Mouse (Mus musculus): ENCODE measurements at regions not wholly inside any gene's neighbourhood (a gene's known extent, or its start where the extent isn't known, plus 50 kb on each side); places are given as distances from the start of the nearest gene placed in this dataset.

GRCm38 (mm10) chr17:29775836-29776235, 59.0 kb upstream of the Ccdc167 start:
- H3K9ac ChIP-seq (ENCODE audit: insufficient read depth, low read depth, low read length, poor library complexity, severe bottlenecking) = no peak overlapping the region
- H3K36me3 ChIP-seq (ENCODE audit: control insufficient read depth, insufficient read depth, low read length, poor library complexity, severe bottlenecking) = no peaks in the 10 kb centered on the region
- no peaks in the 10 kb centered on the region for H3K9me3 ChIP-seq (ENCODE audit: control insufficient read depth, insufficient read depth, low read depth, low read length)
- H3K4me1 ChIP-seq (ENCODE audit: control insufficient read depth in 2 of 2, insufficient read depth in 2 of 2, low read length in 2 of 2, poor library complexity in 1 of 2) = no peaks in the 10 kb centered on the region; a peak in 1 of 4 replicates
- TF ChIP-seq HCFC1 (IDR thresholded peaks at IDR 0.05; ENCODE audit: borderline replicate concordance, insufficient read depth, low read length) = no peak
- peak; percentile 37; the same call in 1 of the 2 replicates for TF ChIP-seq ZNF384 (IDR thresholded peaks at IDR 0.05; ENCODE audit: low read depth, low read length)
- H3K27ac ChIP-seq (ENCODE audit: insufficient read depth, low read depth, low read length, poor library complexity, severe bottlenecking) = no peak overlapping the region
- no peak overlapping the region for H3K4me3 ChIP-seq (ENCODE audit: insufficient read depth in 1 of 2, low read depth in 1 of 2, low read length in 2 of 2, poor library complexity in 1 of 2, severe bottlenecking in 1 of 2)
- in situ Hi-C loops (cut with MboI; ENCODE audit: low sequenced_read_pairs in 2 of 2, unreplicated experiment in 2 of 2) = loop anchor here in 1 of 2 experiments (10.0 kb wide), 1 partner anchor 109 kb away; no protein-coding TSS in a partner anchor
- DNase-seq (ENCODE audit: low read depth, low spot score) = no peak

- TF ChIP-seq CHD2 (IDR thresholded peaks at IDR 0.05; ENCODE audit: low read depth, low read length) (no peak), ZNF384 (IDR thresholded peaks at IDR 0.05; ENCODE audit: low read depth, low read length) (no peak), MAFK (IDR thresholded peaks at IDR 0.05; ENCODE audit: insufficient read depth, low read depth, low read length) (no peak), ZC3H11A (IDR thresholded peaks at IDR 0.05; ENCODE audit: borderline replicate concordance, low read depth, low read length) (no peak), HCFC1 (IDR thresholded peaks at IDR 0.05; ENCODE audit: borderline replicate concordance, insufficient read depth, low read length) (no peak)
- in situ Hi-C loops (cut with MboI; ENCODE audit: low sequenced_read_pairs in 2 of 2, unreplicated experiment in 2 of 2) = loop anchor here in 1 of 2 experiments (10.0 kb wide), 1 partner anchor 111 kb away; no protein-coding TSS in a partner anchor
- peaks cover 0 to 14% of the 10 kb centered on the region in 2 experiments; a peak in 3 of 4 replicates for H3K4me1 ChIP-seq (ENCODE audit: control insufficient read depth in 2 of 2, insufficient read depth in 2 of 2, low read length in 2 of 2, poor library complexity in 1 of 2)
- H3K9me3 ChIP-seq (ENCODE audit: control insufficient read depth, insufficient read depth, low read depth, low read length) = no peaks in the 10 kb centered on the region
- H3K9ac ChIP-seq (ENCODE audit: insufficient read depth, low read depth, low read length, poor library complexity, severe bottlenecking) = no peak overlapping the region
- no peaks in the 10 kb centered on the region for H3K36me3 ChIP-seq (ENCODE audit: control insufficient read depth, insufficient read depth, low read length, poor library complexity, severe bottlenecking)
- H3K4me3 ChIP-seq (ENCODE audit: insufficient read depth in 1 of 2, low read depth in 1 of 2, low read length in 2 of 2, poor library complexity in 1 of 2, severe bottlenecking in 1 of 2) = no peak overlapping the region
- no peak overlapping the region for H3K27ac ChIP-seq (ENCODE audit: insufficient read depth, low read depth, low read length, poor library complexity, severe bottlenecking)
- DNase-seq (ENCODE audit: low read depth, low spot score) = peak; percentile 56
Observed at GRCm38 (mm10) chr17:29773339-29773738, 56.5 kb upstream of the Ccdc167 start.

DNA sequence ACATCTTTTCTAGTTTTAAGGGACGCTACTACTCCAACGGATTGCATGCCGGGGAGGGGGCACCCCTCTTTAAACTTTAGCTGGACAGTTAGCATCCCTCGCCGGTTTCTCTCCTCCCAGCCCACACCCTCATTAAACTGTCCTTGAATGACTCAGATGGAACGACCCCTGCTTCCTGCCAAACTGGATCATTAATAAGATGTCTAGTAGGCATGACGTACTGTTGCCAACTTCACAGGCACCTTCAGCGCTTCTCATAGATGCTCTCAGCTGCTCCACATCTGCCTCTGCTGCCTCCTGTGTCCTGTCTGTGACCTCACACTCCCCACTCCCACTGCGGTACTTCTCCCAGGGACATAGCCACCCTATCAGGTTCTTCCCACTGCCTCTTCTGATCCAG, 54.1 kb upstream of the Ccdc167 start:
- no peak for TF ChIP-seq ZC3H11A (IDR thresholded peaks at IDR 0.05; ENCODE audit: borderline replicate concordance, low read depth, low read length)
- H3K9ac ChIP-seq (ENCODE audit: insufficient read depth, low read depth, low read length, poor library complexity, severe bottlenecking) = no peak overlapping the region
- in situ Hi-C loops (cut with MboI; ENCODE audit: low sequenced_read_pairs in 2 of 2, unreplicated experiment in 2 of 2) = loop anchor here in 1 of 2 experiments (10.0 kb wide), 1 partner anchor 114 kb away; no protein-coding TSS in a partner anchor
- no peaks in the 10 kb centered on the region for H3K9me3 ChIP-seq (ENCODE audit: control insufficient read depth, insufficient read depth, low read depth, low read length)
- H3K36me3 ChIP-seq (ENCODE audit: control insufficient read depth, insufficient read depth, low read length, poor library complexity, severe bottlenecking) = no peaks in the 10 kb centered on the region
- H3K4me1 ChIP-seq (ENCODE audit: control insufficient read depth in 2 of 2, insufficient read depth in 2 of 2, low read length in 2 of 2, poor library complexity in 1 of 2) = peaks cover 0 to 14% of the 10 kb centered on the region in 2 experiments; a peak in 3 of 4 replicates
- no peak overlapping the region for H3K27ac ChIP-seq (ENCODE audit: insufficient read depth, low read depth, low read length, poor library complexity, severe bottlenecking)
- DNase-seq (ENCODE audit: low read depth, low spot score) = no peak
- no peak overlapping the region for H3K4me3 ChIP-seq (ENCODE audit: insufficient read depth in 1 of 2, low read depth in 1 of 2, low read length in 2 of 2, poor library complexity in 1 of 2, severe bottlenecking in 1 of 2)

DNA sequence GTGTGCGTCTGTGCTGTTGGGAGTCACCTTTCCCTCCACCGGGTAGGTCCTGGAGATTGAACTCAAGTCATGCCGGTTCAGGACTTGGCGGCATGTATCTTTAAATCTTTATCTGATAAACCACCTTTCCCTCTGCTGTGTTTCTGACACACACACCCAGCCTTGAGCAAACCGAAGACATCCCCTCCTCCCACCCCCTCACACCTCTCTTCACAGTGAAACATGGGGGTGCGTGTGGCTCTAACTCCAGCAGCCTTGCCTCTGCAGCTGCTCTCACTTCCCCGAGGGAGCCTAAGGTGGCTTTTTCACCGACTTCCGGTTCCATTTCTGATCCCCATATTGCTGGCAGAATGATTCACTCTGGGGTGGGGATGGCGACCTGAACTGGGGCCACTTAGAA, 52.8 kb upstream of the Ccdc167 start:
- TF ChIP-seq ZNF384 (IDR thresholded peaks at IDR 0.05; ENCODE audit: low read depth, low read length) = no peak
- TF ChIP-seq MAFK (IDR thresholded peaks at IDR 0.05; ENCODE audit: insufficient read depth, low read depth, low read length) = no peak
- no peak for TF ChIP-seq ZC3H11A (IDR thresholded peaks at IDR 0.05; ENCODE audit: borderline replicate concordance, low read depth, low read length)
- no peak for TF ChIP-seq CHD2 (IDR thresholded peaks at IDR 0.05; ENCODE audit: low read depth, low read length)
- TF ChIP-seq HCFC1 (IDR thresholded peaks at IDR 0.05; ENCODE audit: borderline replicate concordance, insufficient read depth, low read length) = no peak
- Histone ChIP-seq H3K4me3 (ENCODE audit: insufficient read depth in 1 of 2, low read depth in 1 of 2, low read length in 2 of 2, poor library complexity in 1 of 2, severe bottlenecking in 1 of 2) (peak overlapping the region in 1 of 2 experiments; percentile 1; a peak in 2 of 4 replicates), H3K27ac (ENCODE audit: insufficient read depth, low read depth, low read length, poor library complexity, severe bottlenecking) (no peak overlapping the region; the same call in 1 of the 2 replicates), H3K36me3 (ENCODE audit: control insufficient read depth, insufficient read depth, low read length, poor library complexity, severe bottlenecking) (no peaks in the 10 kb centered on the region), H3K4me1 (ENCODE audit: control insufficient read depth in 2 of 2, insufficient read depth in 2 of 2, low read length in 2 of 2, poor library complexity in 1 of 2) (peaks cover 0 to 14% of the 10 kb centered on the region in 2 experiments; a peak in 3 of 4 replicates), H3K9me3 (ENCODE audit: control insufficient read depth, insufficient read depth, low read depth, low read length) (no peaks in the 10 kb centered on the region), H3K9ac (ENCODE audit: insufficient read depth, low read depth, low read length, poor library complexity, severe bottlenecking) (peak overlapping the region; percentile 8; the same call in 1 of the 2 replicates)
- DNase-seq (ENCODE audit: low read depth, low spot score) = no peak
- in situ Hi-C loops (cut with MboI; ENCODE audit: low sequenced_read_pairs in 2 of 2, unreplicated experiment in 2 of 2) = loop anchor here in 1 of 2 experiments (10.0 kb wide), 1 partner anchor 115 kb away; no protein-coding TSS in a partner anchor

DNA sequence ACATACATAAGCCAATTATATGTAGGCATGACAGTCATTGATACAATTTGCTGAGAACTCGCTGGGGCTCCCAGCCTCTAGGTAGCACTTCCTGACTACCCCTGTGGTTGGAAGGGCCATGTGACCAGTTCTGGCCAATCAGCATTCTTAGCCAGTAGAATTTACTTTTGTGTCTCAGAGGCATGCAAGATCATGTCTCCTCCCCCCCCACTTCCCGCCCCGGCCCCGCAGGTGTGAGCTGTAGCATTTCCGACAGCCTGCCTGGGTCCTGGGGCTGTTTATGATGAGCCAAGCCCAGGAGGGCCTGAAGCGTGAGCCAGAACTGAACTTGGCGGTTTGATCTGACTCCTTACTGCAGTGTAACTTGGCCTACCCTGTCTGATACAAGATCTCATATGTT, 52.3 kb upstream of the Ccdc167 start:
- no peak for TF ChIP-seq CHD2 (IDR thresholded peaks at IDR 0.05; ENCODE audit: low read depth, low read length)
- no peak for TF ChIP-seq ZNF384 (IDR thresholded peaks at IDR 0.05; ENCODE audit: low read depth, low read length)
- TF ChIP-seq HCFC1 (IDR thresholded peaks at IDR 0.05; ENCODE audit: borderline replicate concordance, insufficient read depth, low read length) = no peak
- no peak for TF ChIP-seq ZC3H11A (IDR thresholded peaks at IDR 0.05; ENCODE audit: borderline replicate concordance, low read depth, low read length)
- no peak for TF ChIP-seq MAFK (IDR thresholded peaks at IDR 0.05; ENCODE audit: insufficient read depth, low read depth, low read length)
- Histone ChIP-seq H3K27ac (ENCODE audit: insufficient read depth, low read depth, low read length, poor library complexity, severe bottlenecking) (no peak overlapping the region; the same call in 1 of the 2 replicates), H3K4me1 (ENCODE audit: control insufficient read depth in 2 of 2, insufficient read depth in 2 of 2, low read length in 2 of 2, poor library complexity in 1 of 2) (peaks cover 0 to 14% of the 10 kb centered on the region in 2 experiments; a peak in 3 of 4 replicates), H3K4me3 (ENCODE audit: insufficient read depth in 1 of 2, low read depth in 1 of 2, low read length in 2 of 2, poor library complexity in 1 of 2, severe bottlenecking in 1 of 2) (peak overlapping the region; percentile 1 to 23; a peak in 3 of 4 replicates), H3K9ac (ENCODE audit: insufficient read depth, low read depth, low read length, poor library complexity, severe bottlenecking) (0 out of 2 replicates have a peak overlapping the region, but pooled peaks have one; percentile 27), H3K36me3 (ENCODE audit: control insufficient read depth, insufficient read depth, low read length, poor library complexity, severe bottlenecking) (no peaks in the 10 kb centered on the region), H3K9me3 (ENCODE audit: control insufficient read depth, insufficient read depth, low read depth, low read length) (no peaks in the 10 kb centered on the region)
- DNase-seq (ENCODE audit: low read depth, low spot score) = peak; percentile 75
- in situ Hi-C loops (cut with MboI; ENCODE audit: low sequenced_read_pairs in 2 of 2, unreplicated experiment in 2 of 2) = no loop called here
